Mouse (Mus musculus) T-helper 2 cell (primary cell): ENCODE measurements around the gene Sec11a.

Experiments used
- in situ Hi-C: fragments of 300-600 bp; cut with MboI, MseI; formaldehyde crosslinking; loops from one replicate; pipeline ENCODE4 v1.15.1; 2025; ENCODE audit warnings: high pct_unique_total_duplicates

Sec11a gene

GRCm38 (mm10) chr7:80947445-80948350 lies at the start of gene Sec11a:
Gene Sec11a, minus strand, starts transcription at chr7:80947780.
- in situ Hi-C loops: no loop called here

DNA sequence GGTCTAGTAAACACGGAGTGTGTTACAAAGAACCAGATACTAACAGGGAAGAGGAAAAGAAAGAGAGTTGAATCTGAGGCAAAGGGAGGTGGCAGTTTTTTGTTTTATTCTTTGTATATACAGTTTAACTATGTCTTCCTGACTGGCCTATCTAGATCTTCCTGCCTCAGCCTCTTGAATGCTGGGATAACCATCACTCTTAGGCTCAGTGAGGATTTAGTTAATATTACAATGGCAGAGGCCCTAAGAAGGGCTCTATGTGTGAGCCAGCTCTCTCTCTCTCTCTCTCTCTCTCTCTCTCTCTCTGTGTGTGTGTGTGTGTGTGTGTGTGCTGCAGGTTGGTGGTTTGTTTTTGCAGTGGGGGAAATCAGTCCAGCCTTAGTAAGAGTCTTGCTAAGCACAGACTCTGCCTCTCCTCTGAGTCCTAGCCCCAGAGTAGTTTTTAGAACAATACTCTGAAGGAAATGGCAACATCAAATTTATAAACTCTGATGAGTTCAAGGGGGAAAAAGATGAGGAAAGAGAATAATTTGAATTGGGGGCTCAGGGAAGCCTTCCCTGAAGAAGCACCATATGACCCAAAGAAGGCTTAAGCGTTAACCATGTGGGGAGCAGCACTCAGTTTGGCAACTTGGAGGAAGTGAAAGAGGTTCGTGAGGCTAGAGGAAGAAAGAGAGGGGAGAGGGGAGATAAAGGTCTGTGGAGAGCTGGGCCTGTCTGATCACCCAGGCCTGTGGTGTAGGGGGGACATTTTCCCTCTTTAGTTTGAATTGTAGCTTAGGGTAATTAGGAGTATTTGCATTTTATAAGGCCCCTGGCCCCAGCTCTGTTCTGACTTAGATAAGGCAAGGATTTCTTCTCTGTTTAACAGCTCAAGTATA lies 47.9 kb upstream of the Sec11a start:
- in situ Hi-C loops: no loop called here

GRCm38 (mm10) chr7:80994663-80995005 lies 47.1 kb upstream of the Sec11a start:
- in situ Hi-C loops: no loop called here

- in situ Hi-C loops: no loop called here
These were observed 46.5 kb upstream of the Sec11a start for GRCm38 (mm10) chr7:80993834-80994662.

DNA sequence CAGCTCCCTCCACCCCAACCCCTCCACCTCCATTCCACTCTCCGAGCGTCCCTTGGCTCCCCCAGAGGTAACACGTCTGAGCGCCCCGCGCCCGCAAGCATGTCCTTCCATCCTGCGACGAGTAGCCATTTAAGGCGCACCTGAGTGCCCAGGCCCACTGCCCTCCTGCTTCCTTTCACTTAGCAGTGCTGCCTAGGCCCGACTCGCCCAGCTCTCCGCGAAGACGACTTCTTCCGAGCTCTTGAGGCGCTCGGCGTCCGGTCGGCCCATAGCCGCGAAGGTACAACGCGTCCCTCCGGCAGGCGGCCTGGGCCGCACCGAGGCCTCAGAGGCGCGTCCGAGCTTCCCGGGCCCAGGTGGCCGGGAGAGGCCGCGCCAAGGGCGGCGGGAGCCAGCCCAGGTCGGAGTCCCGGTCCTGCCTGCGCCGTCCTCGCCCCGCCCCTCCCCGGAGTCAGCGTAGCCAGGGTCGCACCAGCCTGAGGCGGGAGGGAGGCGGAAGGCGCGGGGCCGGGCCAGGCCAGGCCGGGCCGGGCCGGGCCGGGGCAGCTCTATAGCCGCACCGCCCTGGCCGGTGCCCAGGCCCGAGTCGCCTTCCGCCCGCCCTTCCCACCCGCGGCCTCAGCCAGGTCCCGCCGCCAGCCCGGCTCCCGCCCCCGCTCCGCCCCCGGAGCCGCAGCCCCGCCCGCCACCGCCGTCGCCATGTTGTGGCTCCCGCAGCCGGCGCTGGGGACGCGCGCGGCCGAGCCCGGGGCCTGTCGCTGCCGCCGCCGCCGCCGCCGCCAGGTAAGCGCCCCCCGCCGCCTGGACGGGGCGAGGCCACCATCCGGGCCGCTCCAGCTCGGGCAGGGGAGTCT lies 45.6 kb upstream of the Sec11a start, which contains the start of gene Zfp592:
TSS of gene Zfp592 (plus strand) at position 702 of the 854 bp plus-strand sequence.
- in situ Hi-C loops: no loop called here

GRCm38 (mm10) chr7:80992631-80992979 lies 45.0 kb upstream of the Sec11a start:
- in situ Hi-C loops: no loop called here

GRCm38 (mm10) chr7:80992063-80992462 lies 44.5 kb upstream of the Sec11a start:
- in situ Hi-C loops: no loop called here

GRCm38 (mm10) chr7:80991589-80991988 lies 44.0 kb upstream of the Sec11a start:
- in situ Hi-C loops: no loop called here

GRCm38 (mm10) chr7:80990276-80990675 lies 42.7 kb upstream of the Sec11a start:
- in situ Hi-C loops: no loop called here

GRCm38 (mm10) chr7:80987805-80988625 lies 40.4 kb upstream of the Sec11a start:
- in situ Hi-C loops: no loop called here

- in situ Hi-C loops: no loop called here
These were observed 39.0 kb upstream of the Sec11a start for GRCm38 (mm10) chr7:80986458-80987187.

- in situ Hi-C loops: no loop called here
These were observed 33.0 kb upstream of the Sec11a start for GRCm38 (mm10) chr7:80980566-80980965.

DNA sequence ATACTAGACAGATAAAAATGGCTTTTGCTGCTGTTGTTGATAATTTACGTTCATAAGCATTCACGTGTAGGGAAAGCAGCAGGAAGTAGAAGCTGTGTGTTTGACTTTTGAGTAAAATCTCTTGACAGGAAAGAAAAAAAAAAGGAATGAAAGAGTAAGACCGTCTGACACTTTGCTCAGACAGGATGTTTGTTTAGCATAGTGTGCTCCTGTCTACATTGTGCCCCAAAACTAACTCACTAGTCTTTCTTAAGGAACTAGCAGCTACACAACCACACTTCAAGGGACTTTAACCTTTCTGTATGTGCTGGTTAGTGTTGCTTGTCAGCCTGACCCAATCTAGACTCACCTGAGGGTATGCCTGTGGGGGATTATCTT lies 26.0 kb upstream of the Sec11a start:
- in situ Hi-C loops: loop anchor here (5.0 kb wide), 1 partner anchor 84 kb away; the partner anchor contains the start of gene Alpk3

GRCm38 (mm10) chr7:80972920-80973637 lies 25.5 kb upstream of the Sec11a start:
- in situ Hi-C loops: loop anchor here (5.0 kb wide), 1 partner anchor 84 kb away; the partner anchor contains the start of gene Alpk3

DNA sequence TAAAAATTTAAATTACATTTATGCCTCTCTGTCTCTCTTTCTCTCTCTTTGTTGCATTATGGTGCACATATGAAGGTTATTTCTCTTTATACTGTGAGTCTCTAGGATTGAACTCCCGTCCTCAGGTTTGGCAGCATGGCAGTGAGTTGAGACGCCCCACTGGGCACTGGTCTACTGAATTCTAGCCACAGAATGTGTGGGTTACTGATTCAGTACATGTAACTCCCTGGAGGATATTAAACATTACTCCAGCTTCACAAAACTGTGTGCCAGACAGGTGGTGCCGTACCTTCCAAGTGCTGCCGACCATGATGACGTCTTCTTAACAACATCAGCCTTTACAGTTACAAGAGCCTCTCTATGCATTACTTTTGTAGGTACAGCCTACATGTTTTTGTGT lies 24.5 kb upstream of the Sec11a start:
- in situ Hi-C loops: loop anchor here (5.0 kb wide), 1 partner anchor 85 kb away; the partner anchor contains the start of gene Alpk3

GRCm38 (mm10) chr7:80971419-80971818 lies 23.8 kb upstream of the Sec11a start:
- in situ Hi-C loops: loop anchor here (5.0 kb wide), 1 partner anchor 86 kb away; the partner anchor contains the start of gene Alpk3

GRCm38 (mm10) chr7:80970913-80971312 lies 23.3 kb upstream of the Sec11a start:
- in situ Hi-C loops: loop anchor here (5.0 kb wide), 1 partner anchor 86 kb away; the partner anchor contains the start of gene Alpk3

GRCm38 (mm10) chr7:80962799-80963198 lies 15.2 kb upstream of the Sec11a start:
- in situ Hi-C loops: no loop called here
